Mouse (Mus musculus) T-helper 2 cell (primary cell): ENCODE measurements around the gene Clec2l.

ENCODE experiments used
- in situ Hi-C: fragments of 300-600 bp; cut with MboI, MseI; formaldehyde crosslinking; loops from one replicate; pipeline ENCODE4 v1.15.1; 2025; ENCODE audit warnings: high pct_unique_total_duplicates

Clec2l gene

GRCm38 (mm10) chr6:38662714-38663615, at the start of gene Clec2l:
Gene Clec2l, plus strand, starts transcription at chr6:38663069.
- in situ Hi-C loops, result loop anchor here (5.0 kb wide), 1 partner anchor 404 kb away; no protein-coding TSS in a partner anchor

DNA sequence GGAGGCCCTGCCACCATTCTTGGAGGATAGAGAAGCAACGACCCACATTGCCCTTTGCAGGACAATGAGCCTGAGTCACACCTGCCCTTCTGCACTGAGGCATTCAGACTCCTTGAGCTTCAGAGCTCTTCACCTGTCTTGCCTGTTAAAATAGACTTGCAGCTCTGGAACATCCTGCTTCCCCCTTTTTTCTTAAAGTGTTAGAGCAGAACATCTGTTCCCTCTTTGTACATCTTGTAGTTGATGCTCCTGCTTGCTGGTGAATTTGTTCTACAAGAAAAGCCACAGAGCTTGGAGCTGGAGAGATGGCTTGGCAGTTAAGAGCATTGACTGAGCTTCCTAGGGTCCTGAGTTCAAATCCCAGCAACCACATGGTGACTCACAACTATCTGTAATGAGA, 40.5 kb upstream of the Clec2l start:
- in situ Hi-C loops, result no loop called here

- in situ Hi-C loops, result no loop called here
These were observed 39.4 kb upstream of the Clec2l start for GRCm38 (mm10) chr6:38623457-38623856.

DNA sequence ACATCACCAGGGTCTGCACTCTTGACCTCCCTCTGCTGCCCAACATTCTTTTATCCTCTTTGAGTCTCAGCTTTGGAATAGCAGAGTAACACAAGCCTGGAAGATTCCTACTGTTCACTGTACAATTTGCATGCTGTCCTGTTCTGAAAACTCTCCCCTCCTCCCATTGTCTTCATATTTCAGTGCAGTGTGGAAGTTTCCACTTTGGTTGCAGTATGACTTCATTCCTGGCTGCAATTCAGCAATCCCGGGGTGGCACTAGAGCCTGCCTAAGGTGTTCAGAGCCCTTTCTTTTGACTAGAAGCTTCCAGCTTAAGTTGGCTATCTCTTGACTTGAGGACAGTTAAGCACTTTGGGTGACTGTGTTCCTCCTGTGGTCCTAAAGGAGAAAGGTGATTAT, 38.4 kb upstream of the Clec2l start:
- in situ Hi-C loops, result no loop called here

- in situ Hi-C loops, result no loop called here
These were observed 36.8 kb upstream of the Clec2l start for GRCm38 (mm10) chr6:38626086-38626485.

DNA sequence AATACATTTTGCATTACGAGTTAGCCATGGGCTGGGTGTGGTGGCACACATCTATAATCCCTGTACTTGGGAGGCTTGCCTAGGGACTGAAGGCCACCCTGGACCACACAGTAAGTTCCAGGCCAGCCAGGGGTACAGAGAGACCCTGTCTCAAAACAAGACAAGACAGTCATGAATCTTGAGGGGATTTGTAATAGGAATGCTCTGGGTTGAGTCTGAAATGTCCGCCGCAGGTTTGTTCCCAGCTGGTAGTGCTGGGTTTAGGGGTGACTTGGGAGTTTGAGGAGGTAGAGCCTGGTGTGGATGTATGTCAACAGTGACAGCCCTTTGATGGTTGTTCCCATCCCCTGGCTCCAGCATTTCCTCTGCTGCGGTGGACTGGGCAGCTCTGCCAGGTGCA, 35.8 kb upstream of the Clec2l start:
- in situ Hi-C loops, result no loop called here

GRCm38 (mm10) chr6:38627486-38627885, 35.4 kb upstream of the Clec2l start:
- in situ Hi-C loops, result no loop called here

- in situ Hi-C loops, result no loop called here
These were observed 33.3 kb upstream of the Clec2l start for GRCm38 (mm10) chr6:38629556-38629955.

DNA sequence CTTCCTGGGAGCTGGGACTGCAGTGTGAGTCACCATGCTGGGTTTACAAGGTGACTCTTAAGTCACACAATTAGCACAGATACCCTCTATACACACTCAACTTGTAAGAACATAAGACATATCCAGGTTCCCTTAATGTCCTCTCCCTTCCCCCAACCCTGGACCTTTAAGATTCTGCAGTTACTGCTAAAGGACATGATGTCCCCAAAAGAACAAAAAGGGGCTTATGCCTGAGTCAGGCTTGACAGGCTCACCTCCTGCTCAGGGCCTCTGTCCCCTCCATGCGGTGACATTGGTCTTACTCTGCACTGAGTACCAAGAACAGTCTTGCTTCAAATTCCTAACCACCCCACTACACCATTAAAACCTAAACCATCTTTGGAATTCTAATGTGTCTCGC, 30.0 kb upstream of the Clec2l start:
- in situ Hi-C loops, result no loop called here

DNA sequence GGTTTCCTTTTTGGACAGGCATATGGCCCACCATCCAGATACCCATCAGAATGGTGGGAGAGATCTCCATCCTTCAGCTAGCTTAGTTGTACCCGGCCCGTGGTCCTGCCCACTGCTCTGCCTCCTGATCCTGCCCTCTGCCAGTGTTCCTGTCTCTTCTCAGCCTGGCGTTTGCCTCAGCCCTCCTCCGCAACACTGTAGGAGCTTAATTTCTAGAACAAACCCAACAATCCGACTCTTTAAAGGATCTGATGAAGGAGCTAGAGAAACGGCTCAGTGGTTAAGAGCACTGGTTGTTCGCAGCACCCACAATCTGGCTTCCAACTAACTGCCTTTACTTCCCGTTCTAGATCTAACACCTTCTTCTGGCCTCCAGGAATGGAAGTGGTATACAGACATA, 28.4 kb upstream of the Clec2l start:
- in situ Hi-C loops, result no loop called here

GRCm38 (mm10) chr6:38635941-38636851, 26.7 kb upstream of the Clec2l start:
- in situ Hi-C loops, result no loop called here

DNA sequence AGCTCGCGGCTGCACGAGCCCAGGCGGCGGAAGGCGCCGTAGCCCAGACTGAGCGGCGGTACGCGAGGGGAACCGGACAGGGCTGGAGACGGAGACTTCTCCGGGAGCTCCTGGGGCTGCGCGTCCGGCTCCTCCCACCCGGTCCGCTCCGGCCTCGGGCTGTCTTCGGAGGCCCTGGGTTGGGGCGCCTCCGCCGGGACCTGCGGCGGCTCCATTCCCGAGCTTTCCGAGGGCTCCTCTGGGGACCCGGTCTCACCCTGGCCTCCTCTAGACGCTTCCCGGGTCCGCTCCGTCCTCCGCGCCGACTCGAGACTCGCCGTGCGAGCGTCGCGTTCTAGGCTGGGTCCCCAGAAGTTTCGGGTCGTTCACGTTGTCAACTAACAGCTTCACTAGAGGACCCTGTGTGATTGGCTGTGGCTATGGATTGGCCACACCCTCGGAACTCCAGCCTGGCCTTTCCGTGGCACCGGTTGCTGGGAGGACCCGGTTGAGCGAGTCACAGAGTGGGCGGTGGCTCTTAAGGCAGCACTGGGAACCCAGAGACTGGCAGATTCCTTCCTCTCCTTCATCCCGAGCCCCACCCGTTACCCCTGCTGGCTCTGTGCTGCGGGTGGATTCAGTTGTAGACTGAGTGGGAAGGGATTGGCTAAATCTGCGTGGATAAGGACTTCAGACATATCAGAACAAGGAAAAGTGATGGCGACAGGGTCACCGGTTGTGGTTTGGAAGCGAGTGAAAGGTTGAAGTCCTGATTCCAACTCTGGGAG, 25.8 kb upstream of the Clec2l start, which contains the start of gene Klrg2:
Klrg2 (minus strand) TSS at position 391 of the 767 bp plus-strand sequence.
- in situ Hi-C loops, result no loop called here

DNA sequence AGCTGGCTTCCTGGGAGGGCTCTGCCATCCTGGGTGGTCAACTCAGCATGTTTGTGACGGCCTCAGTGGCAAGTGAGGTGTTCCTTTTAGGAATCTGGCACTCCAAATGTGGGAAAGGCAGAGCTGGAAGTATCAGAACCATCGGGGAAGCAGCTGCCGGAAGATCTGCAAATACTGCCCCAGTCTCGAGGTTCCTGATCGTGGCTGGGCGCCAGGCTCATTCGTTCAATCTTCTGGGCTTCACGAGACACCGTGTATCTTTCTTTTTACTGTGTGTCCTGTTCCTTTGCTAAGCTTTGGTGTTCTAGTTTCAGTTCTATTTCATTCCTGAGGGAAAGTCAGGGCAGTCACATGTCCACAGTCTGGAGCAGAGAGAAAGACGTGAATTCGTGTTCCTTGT, 22.5 kb upstream of the Clec2l start:
- in situ Hi-C loops, result no loop called here

- in situ Hi-C loops, result no loop called here
These were observed 21.6 kb upstream of the Clec2l start for GRCm38 (mm10) chr6:38641228-38641627.

DNA sequence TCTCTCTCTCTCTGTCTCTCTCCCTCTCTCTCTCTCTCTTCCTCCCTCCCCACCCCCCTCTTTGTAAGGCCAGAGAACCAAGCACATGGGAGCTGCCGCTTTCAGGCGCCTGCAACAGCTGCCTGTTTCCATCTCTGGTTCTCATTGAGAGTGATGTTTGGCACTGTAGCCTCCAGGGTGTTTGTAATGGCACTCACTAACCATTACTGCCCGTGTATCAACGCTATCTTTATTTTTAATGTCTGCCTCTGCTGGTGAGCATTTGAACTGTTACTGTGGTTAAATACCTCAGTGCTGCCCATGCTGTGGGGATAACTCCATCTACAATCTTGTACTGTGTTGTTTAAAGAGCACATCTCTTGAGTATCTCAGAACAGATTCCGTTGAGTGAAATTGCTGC, 21.2 kb upstream of the Clec2l start:
- in situ Hi-C loops, result no loop called here

GRCm38 (mm10) chr6:38642593-38642992, 20.3 kb upstream of the Clec2l start:
- in situ Hi-C loops, result no loop called here

GRCm38 (mm10) chr6:38643039-38643438, 19.8 kb upstream of the Clec2l start:
- in situ Hi-C loops, result no loop called here

GRCm38 (mm10) chr6:38649545-38649944, 13.3 kb upstream of the Clec2l start:
- in situ Hi-C loops, result no loop called here

- in situ Hi-C loops, result loop anchor here (5.0 kb wide), 2 partner anchors 37 to 262 kb away; no protein-coding TSS in a partner anchor
These were observed 12.5 kb upstream of the Clec2l start for GRCm38 (mm10) chr6:38650263-38650937.

GRCm38 (mm10) chr6:38661626-38662025, 1.2 kb upstream of the Clec2l start:
- in situ Hi-C loops, result loop anchor here (5.0 kb wide), 1 partner anchor 406 kb away; no protein-coding TSS in a partner anchor

GRCm38 (mm10) chr6:38669580-38669979, 6.7 kb downstream of the Clec2l start:
- in situ Hi-C loops, result no loop called here
